Mouse (Mus musculus): ENCODE data around the gene Ei24.

GRCm38 (mm10) chr9:36803386-36803785 is 6.2 kb upstream of the Ei24 start:
- TF ChIP-seq EP300 (IDR thresholded peaks at IDR 0.05; ENCODE audit: low read depth) (no peak), CTCF (IDR thresholded peaks at IDR 0.05; ENCODE audit: low read depth) (no peak)

Data from liver, embryonic 14.5 days (tissue).